26 mouse cellular contexts compared by ENCODE assay signal in genomic region chr11:109936915-109937314, GRCm38 (mm10). TPM values are rescaled to one million over a fixed set of nuclear protein-coding genes. Genes with fewer than 3 reads are reported as not detected.
DNase-seq lines count a peak whose midpoint lies in the region; ATAC-seq and TF ChIP-seq lines count a peak whose summit lies in the region.
"Had no signal": no experiment of that assay in that cellular context is flagged by ENCODE, and none has a peak within 500 bp of the region (broad histone marks: within the 10 kb centered on the region; RNA-seq: fewer than 3 reads in every experiment).

No protein-coding gene starts in this region.

- ATAC-seq in granulocyte monocyte progenitor cell, adult 5-6 weeks (replicated peaks; ENCODE audit: poor library complexity, severe bottlenecking) = peak; percentile 76
- peak; percentile 62 for ATAC-seq in megakaryocyte progenitor cell, adult 5-6 weeks (replicated peaks; ENCODE audit: poor library complexity)
- ATAC-seq: CD4-positive, CD25-positive, alpha-beta regulatory T cell, adult 4 months; forebrain, embryonic 14.5 days; forebrain, embryonic 16.5 days had no signal

- H3K4me3 ChIP-seq in gastrocnemius, adult 2 months = no peak overlapping the region
- H3K4me3 ChIP-seq: embryonic facial prominence, embryonic 13.5 days; embryonic facial prominence, embryonic 15.5 days; erythroblast, embryonic 14.5 days; forebrain, embryonic 10.5 days; forebrain, embryonic 12.5 days had no signal

- DNase-seq in 416B (ENCODE audit: low read depth) = peak; percentile 34
- peak; percentile 3 for DNase-seq in brain, adult 2 months (ENCODE audit: low read depth, low spot score)
- DNase-seq in lung, adult 18-20 months = no peak
- no peak for DNase-seq in left cerebral cortex, postnatal 4 days
- no peak for DNase-seq in gastrocnemius, adult 2 months
- DNase-seq in urinary bladder, postnatal 25 days (ENCODE audit: low spot score) = no peak
- DNase-seq: adrenal gland, adult 2 months; adrenal gland, postnatal 10 days; adrenal gland, postnatal 25 days; B cell, adult 2 months; cerebellum, adult 11-12 months; cerebellum, adult 2 months; cerebellum, adult 9-10 months; cerebellum, postnatal 10 days; cerebellum, postnatal 25 days; embryo, embryonic 11 days had no signal

- no peak overlapping the region for H3K27ac ChIP-seq in gastrocnemius, adult 2 months
- H3K27ac ChIP-seq: embryonic facial prominence, embryonic 13.5 days; embryonic facial prominence, embryonic 15.5 days; forebrain, embryonic 10.5 days; forebrain, embryonic 12.5 days had no signal

- intact Hi-C loops in left cerebral cortex, postnatal 4 days (cut with DNase I) = no loop called here
- intact Hi-C loops in gastrocnemius, adult 2 months (cut with DNase I) = no loop called here

- no peak for TF ChIP-seq CTCF in gastrocnemius, adult 2 months (IDR thresholded peaks at IDR 0.05)

RNA-seq across cellular contexts. Expression of gene Abca8b, which starts 58.7 kb away (rescaled TPM):
- total RNA-seq in granulocyte monocyte progenitor cell, adult 5-6 weeks (2014; fragmentation: Nextera tagmentation) = 0.30 TPM in 1 of 2 replicates, not detected in the other
- total RNA-seq in granulocyte monocyte progenitor cell, adult 5-6 weeks (2017) = 0.15 and 0.22 TPM in 2 replicates
- total RNA-seq in megakaryocyte progenitor cell, adult 5-6 weeks (2015) = 0.10 and 0.20 TPM in 2 replicates
- 0.04 TPM in 1 of 2 replicates, not detected in the other for total RNA-seq in megakaryocyte progenitor cell, adult 5-6 weeks (2017)
- total RNA-seq in left cerebral cortex, postnatal 4 days (2021) = 1 to 10 TPM; 3.7 to 4.5 TPM
- total RNA-seq in gastrocnemius, adult 2 months (2021) = 10 to 100 TPM; 12.9 to 17.7 TPM

Comparison
In these comparisons a context has a peak if more than half of its experiments do, and no peak if none do; other contexts are left out.
1. DNase-seq: peak in 416B (single experiment) and brain, adult 2 months (single experiment); none in lung, adult 18-20 months (0 of 2), left cerebral cortex, postnatal 4 days (single experiment), gastrocnemius, adult 2 months (single experiment) and urinary bladder, postnatal 25 days (single experiment).